Mouse (Mus musculus) forebrain, embryonic 16.5 days (tissue): ENCODE measurements around the gene Tmem130. TPM values are rescaled to one million over a fixed set of nuclear protein-coding genes. Genes with fewer than 3 reads are reported as not detected.
A peak's percentile ranks its signal among the peaks of the same experiment; 100 is the strongest.
"Not testable (repeated sequence)": the region's sequence is repeated elsewhere in the genome, so short reads cannot be mapped to it uniquely, and the experiment has no call there.

Experiments
- ATAC-seq: fragments of 200-750 bp; cut with Nextera tagmentation; 2 replicates; pipeline ENCODE4 v1.8.0; 2017; ENCODE audit warnings: mild to moderate bottlenecking, moderate library complexity
- H3K27ac ChIP-seq: fragments of 300-500 bp; sonication (generic); 2 replicates; pipeline ENCODE4 v1.5.1; 2014; ENCODE audit warnings: low read length, control low read depth
- H3K27me3 ChIP-seq: fragments of 300-500 bp; sonication (generic); replicated peaks from 2 replicates; pipeline ENCODE4 v1.6.1; 2014; ENCODE audit warnings: low read length; ENCODE audit not compliant: control insufficient read depth, insufficient read depth
- H3K36me3 ChIP-seq: fragments of 300-500 bp; sonication (generic); 2 replicates; pipeline ENCODE4 v1.6.1; 2014; ENCODE audit not compliant: control insufficient read depth, insufficient read depth
- H3K4me1 ChIP-seq: fragments of 300-500 bp; sonication (generic); replicated peaks from 2 replicates; pipeline ENCODE4 v1.6.1; 2014; ENCODE audit warnings: low read length; ENCODE audit not compliant: control insufficient read depth, insufficient read depth
- H3K4me2 ChIP-seq: fragments of 300-500 bp; sonication (generic); 2 replicates; pipeline ENCODE4 v1.6.1; 2014; ENCODE audit warnings: mild to moderate bottlenecking, low read length, control low read depth
- H3K4me3 ChIP-seq: fragments of 300-500 bp; sonication (generic); replicated peaks from 2 replicates; pipeline ENCODE4 v1.5.1; 2014; ENCODE audit warnings: mild to moderate bottlenecking, low read length, control low read depth
- H3K9ac ChIP-seq: fragments of 300-500 bp; sonication (generic); replicated peaks from 2 replicates; pipeline ENCODE4 v1.6.1; 2014; ENCODE audit warnings: low read depth, low read length, control low read depth
- H3K9me3 ChIP-seq: fragments of 300-500 bp; sonication (generic); 2 replicates; pipeline ENCODE4 v1.6.1; 2016; ENCODE audit warnings: low read length; ENCODE audit not compliant: control insufficient read depth
- WGBS: fragments of 180-500 bp; shearing (Covaris S2); extraction: QIAGEN DNeasy Blood & Tissue Kit; methylation state at CpG from one replicate; pipeline ENCODE4 v1.1.7; 2014; 5-methylcytosine and 5-hydroxymethylcytosine counted together
- polyA plus RNA-seq: library from polyadenylated mRNA; unstranded; fragments of >200 nt; fragmentation: Nextera tagmentation; extraction: Ambion mirVana; gene quantifications from 2 replicates; pipeline ENCODE4 v1.2.1, GENCODE M21; 2015

The Tmem130 gene
- polyA plus RNA-seq, 1 experiment from 2014 or later = 229 TPM

GRCm38 (mm10) chr5:144769067-144769482 is 7.5 kb upstream of the Tmem130 start:
- no peaks in the 10 kb centered on the region; the same call in 1 of the 2 replicates for H3K27me3 ChIP-seq
- ATAC-seq = peak; percentile 1; the same call in 1 of the 2 replicates
- WGBS = 28% methylated on average over 8 of the region's 8 CpGs

DNA sequence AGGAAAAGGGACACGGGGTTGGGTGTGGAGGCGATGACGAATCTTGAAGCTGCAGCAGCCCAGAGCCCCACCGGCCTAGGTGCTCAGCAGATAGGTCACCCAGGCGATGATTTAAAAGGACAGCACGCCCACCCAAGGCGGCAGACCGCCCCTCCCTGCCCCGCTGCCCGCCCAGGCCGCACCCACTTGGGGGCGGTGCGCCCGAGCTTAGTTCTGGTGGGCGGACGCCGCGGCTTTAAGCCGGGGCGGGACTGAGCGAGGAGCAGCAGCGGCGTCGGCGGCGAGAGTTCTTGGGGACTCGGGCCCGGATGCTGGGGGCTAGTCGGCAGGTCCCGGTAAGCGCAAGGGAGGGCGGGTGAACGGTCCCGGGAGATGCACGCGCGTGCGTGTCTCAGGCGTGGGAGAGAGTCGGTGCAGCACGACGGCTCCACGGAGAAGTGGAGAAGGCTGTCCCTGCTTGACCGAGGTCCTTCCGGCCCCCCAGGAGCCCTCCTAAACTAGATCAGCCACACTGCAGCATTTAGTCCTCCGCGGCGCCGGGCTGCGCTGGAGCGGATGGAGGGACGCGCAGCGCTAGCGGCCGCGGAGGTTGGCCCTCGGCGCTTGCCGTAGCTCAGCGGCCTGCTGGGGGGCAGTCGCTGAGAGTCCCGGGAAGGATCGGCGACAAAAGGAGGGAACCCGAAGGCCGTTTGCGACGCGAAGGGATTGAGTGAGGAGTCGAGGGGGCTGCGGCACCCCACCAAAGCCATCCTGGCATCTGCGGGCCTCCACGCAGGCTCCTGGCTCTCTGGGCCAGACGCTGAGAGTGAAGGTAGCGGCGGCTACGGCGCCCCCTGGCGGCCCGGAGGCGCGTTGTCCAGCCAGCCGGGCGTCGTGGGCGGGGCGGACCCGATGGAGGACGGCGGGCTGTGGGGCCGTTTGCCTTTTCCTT is 6.6 kb upstream of the Tmem130 start:
- Histone ChIP-seq H3K27ac (peak overlapping the region; percentile 97), H3K4me3 (peak overlapping the region; percentile 92), H3K27me3 (no peaks in the 10 kb centered on the region; the same call in 1 of the 2 replicates), H3K4me2 (peak overlapping the region; percentile 80), H3K36me3 (peaks cover 8% of the 10 kb centered on the region; the same call in 1 of the 2 replicates), H3K9me3 (no peaks in the 10 kb centered on the region), H3K9ac (peak overlapping the region; percentile 96), H3K4me1 (peaks cover 12% of the 10 kb centered on the region)
- WGBS = under 1% methylated on average over 86 of the region's 92 CpGs
- ATAC-seq = peak; percentile 92

More at GRCm38 (mm10) chr5:144769067-144769482, 7.5 kb upstream of the Tmem130 start:
- H3K4me1 ChIP-seq = peaks cover 12% of the 10 kb centered on the region
- H3K9me3 ChIP-seq = no peaks in the 10 kb centered on the region
- H3K9ac ChIP-seq = peak overlapping the region; percentile 96
- H3K36me3 ChIP-seq = peaks cover 8% of the 10 kb centered on the region; the same call in 1 of the 2 replicates
- H3K4me2 ChIP-seq = peak overlapping the region; percentile 80
- H3K4me3 ChIP-seq = peak overlapping the region; percentile 92
- H3K27ac ChIP-seq = peak overlapping the region; percentile 97

- H3K27me3 ChIP-seq, H3K36me3 ChIP-seq, H3K9me3 ChIP-seq: not testable (repeated sequence)
- Histone ChIP-seq H3K9ac (peak within 1 kb of the TSS; percentile 96), H3K4me3 (peak within 1 kb of the TSS; percentile 92), H3K4me2 (peak within 1 kb of the TSS; percentile 80), H3K27ac (peak within 1 kb of the TSS; percentile 97), H3K4me1 (peaks cover 12% of the 10 kb centered on the region)
- 83% methylated on average over 12 of the region's 15 CpGs for WGBS
- ATAC-seq = peak; percentile 1; the same call in 1 of the 2 replicates
These were observed 5.6 kb upstream of the Tmem130 start, which contains the start of gene Trrap for GRCm38 (mm10) chr5:144767106-144767798. Trrap (plus strand) TSS chr5:144767732.

GRCm38 (mm10) chr5:144766646-144767045 is 5.0 kb upstream of the Tmem130 start:
- no peak overlapping the region for H3K9ac ChIP-seq
- H3K9me3 ChIP-seq = no peaks in the 10 kb centered on the region
- no peak overlapping the region for H3K4me2 ChIP-seq
- no peak overlapping the region for H3K4me3 ChIP-seq
- peaks cover 12% of the 10 kb centered on the region for H3K4me1 ChIP-seq
- WGBS = 82% methylated on average over 11 of the region's 11 CpGs
- H3K27me3 ChIP-seq = no peaks in the 10 kb centered on the region; the same call in 1 of the 2 replicates
- peaks cover under 1% of the 10 kb centered on the region; the same call in 1 of the 2 replicates for H3K36me3 ChIP-seq
- no peak overlapping the region for H3K27ac ChIP-seq
- ATAC-seq = no peak

DNA sequence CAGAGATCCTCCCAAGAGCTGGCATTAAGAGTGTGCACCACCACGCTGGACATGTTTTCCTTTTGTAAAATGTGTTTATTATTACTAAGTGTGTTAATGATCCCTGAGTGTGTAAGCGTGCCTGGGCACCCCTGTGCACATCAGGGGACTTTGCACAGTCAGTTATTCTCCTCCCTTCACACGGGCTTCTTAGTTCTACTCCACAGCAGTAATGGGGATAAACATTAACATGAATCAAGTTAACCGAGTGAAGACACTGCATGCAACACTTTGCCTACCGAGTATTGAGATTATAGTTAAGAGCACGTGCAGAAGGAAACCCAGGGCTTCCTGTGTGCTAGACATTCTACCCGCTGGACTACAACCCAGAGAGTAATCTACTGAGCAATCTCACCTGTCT is 4.4 kb upstream of the Tmem130 start:
- Histone ChIP-seq H3K36me3 (no peaks in the 10 kb centered on the region; the same call in 1 of the 2 replicates), H3K4me2 (no peak overlapping the region), H3K9ac (no peak overlapping the region), H3K27me3 (no peaks in the 10 kb centered on the region; the same call in 1 of the 2 replicates), H3K9me3 (no peaks in the 10 kb centered on the region), H3K4me1 (peaks cover 12% of the 10 kb centered on the region), H3K27ac (no peak overlapping the region), H3K4me3 (no peak overlapping the region)
- no peak for ATAC-seq
- 83% methylated on average over 7 of the region's 7 CpGs for WGBS

- peak overlapping the region; percentile 33 for H3K4me2 ChIP-seq
- H3K9ac ChIP-seq = no peak overlapping the region
- no peaks in the 10 kb centered on the region for H3K36me3 ChIP-seq
- H3K4me3 ChIP-seq = peak overlapping the region; percentile 3; the same call in 1 of the 2 replicates
- peak; percentile 46 for ATAC-seq
- peaks cover 12% of the 10 kb centered on the region for H3K4me1 ChIP-seq
- WGBS = 5% methylated on average over 8 of the region's 8 CpGs
- H3K27me3 ChIP-seq = no peaks in the 10 kb centered on the region
- H3K9me3 ChIP-seq = no peaks in the 10 kb centered on the region
- peak overlapping the region; percentile 60 for H3K27ac ChIP-seq
These were observed 3.2 kb downstream of the Tmem130 start for GRCm38 (mm10) chr5:144758422-144758821.

- Histone ChIP-seq H3K27me3 (no peaks in the 10 kb centered on the region), H3K4me3 (no peak overlapping the region), H3K9me3 (no peaks in the 10 kb centered on the region), H3K4me1 (peaks cover 12% of the 10 kb centered on the region), H3K36me3 (no peaks in the 10 kb centered on the region), H3K27ac (no peak overlapping the region), H3K4me2 (no peak overlapping the region), H3K9ac (no peak overlapping the region)
- 85% methylated on average over 9 of the region's 9 CpGs for WGBS
- ATAC-seq = no peak
These were observed 4.2 kb downstream of the Tmem130 start for GRCm38 (mm10) chr5:144757402-144757801.

DNA sequence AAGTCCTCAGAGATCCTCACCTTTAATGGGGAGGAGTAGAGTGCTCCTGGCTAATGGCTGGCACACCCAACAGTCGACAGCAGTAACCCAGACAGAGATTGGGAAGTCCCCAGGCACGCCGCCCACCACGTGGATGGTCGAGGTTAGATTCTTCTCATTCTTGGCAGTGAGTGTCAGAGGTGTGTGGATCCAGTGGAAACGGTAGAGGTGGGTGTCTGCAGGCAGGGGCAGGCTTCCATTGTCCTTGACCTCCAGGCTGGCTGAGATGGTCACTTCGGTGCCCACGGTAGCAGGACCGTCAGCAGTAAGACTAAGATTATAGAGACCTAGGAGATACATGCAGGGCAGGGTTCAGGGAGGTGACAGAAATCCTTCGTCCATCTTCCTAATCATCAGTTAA is 6.4 kb downstream of the Tmem130 start:
- Histone ChIP-seq H3K36me3 (no peaks in the 10 kb centered on the region), H3K9me3 (no peaks in the 10 kb centered on the region), H3K27me3 (no peaks in the 10 kb centered on the region), H3K4me1 (peaks cover 10% of the 10 kb centered on the region), H3K27ac (no peak overlapping the region), H3K4me3 (no peak overlapping the region), H3K4me2 (no peak overlapping the region), H3K9ac (no peak overlapping the region)
- 82% methylated on average over 10 of the region's 10 CpGs for WGBS
- no peak for ATAC-seq

GRCm38 (mm10) chr5:144753041-144753440 is 8.6 kb downstream of the Tmem130 start:
- Histone ChIP-seq H3K4me2 (no peak overlapping the region), H3K36me3 (0 out of 2 replicates have a peak, but pooled peaks cover 2% of the 10 kb centered on the region)

More at GRCm38 (mm10) chr5:144753041-144753440, 8.6 kb downstream of the Tmem130 start:
- 66% methylated on average over 7 of the region's 7 CpGs for WGBS
- no peak overlapping the region for H3K9ac ChIP-seq
- no peak overlapping the region for H3K4me3 ChIP-seq
- no peak overlapping the region for H3K27ac ChIP-seq
- H3K4me1 ChIP-seq = no peaks in the 10 kb centered on the region
- ATAC-seq = no peak
- no peaks in the 10 kb centered on the region for H3K27me3 ChIP-seq
- no peaks in the 10 kb centered on the region for H3K9me3 ChIP-seq
